Mouse (Mus musculus) inflammation-experienced regulatory T-cells, adult 6 months (primary cell): ENCODE data around the gene Tsfm. TPM values are rescaled to one million over a fixed set of nuclear protein-coding genes. Genes with fewer than 3 reads are reported as not detected.

Experiments used
- polyA plus RNA-seq, 3 experiments: library from polyadenylated mRNA; unstranded; fragments of 100-300 nt; shearing (Covaris generic); gene quantifications; one replicate each; pipeline ENCODE4 v1.2.1; 2017

The Tsfm gene
- polyA plus RNA-seq, 3 experiments from 2014 or later, result 40.0 to 50.0 (median 48.3) TPM

Other genes starting within 250 kb of the Tsfm start
- 1 to 10 TPM; 3.4 to 7.5 (median 5.1) TPM for gene Atp23, start 129.5 kb downstream of the Tsfm start, polyA plus RNA-seq
- gene Ctdsp2, start 52.1 kb downstream of the Tsfm start, polyA plus RNA-seq, result 10 to 100 TPM; 26.2 to 47.1 (median 38.5) TPM
- gene Avil, start 30.1 kb downstream of the Tsfm start, polyA plus RNA-seq, result under 1 TPM in 2 of 3 experiments, not detected in 1; 0.11 to 0.36 TPM
- 10 to 100 TPM; 10.8 to 37.6 (median 28.4) TPM for gene Mettl1, start 10.6 kb upstream of the Tsfm start, polyA plus RNA-seq
- gene Eef1akmt3, start 10.7 kb upstream of the Tsfm start, polyA plus RNA-seq, result under 1 TPM in 1 of 3 experiments, not detected in 2; 0.46 TPM
- gene Cyp27b1, start 17.4 kb upstream of the Tsfm start, polyA plus RNA-seq, result not detected
- gene March9, start 29.3 kb upstream of the Tsfm start, polyA plus RNA-seq, result under 1 TPM; 0.35 to 0.84 (median 0.72) TPM
- 100 to 1,000 TPM; 284 to 347 (median 295) TPM for gene Cdk4, start 32.7 kb upstream of the Tsfm start, polyA plus RNA-seq
- gene Tspan31, start 39.4 kb upstream of the Tsfm start, polyA plus RNA-seq, result 100 to 1,000 TPM in 2 of 3 experiments, 10 to 100 TPM in 1; 97.8 to 134 (median 127) TPM
- gene Agap2, start 44.4 kb upstream of the Tsfm start, polyA plus RNA-seq, result 10 to 100 TPM; 25.9 to 32.1 (median 31.2) TPM
- 10 to 100 TPM; 61.9 to 81.5 (median 75.8) TPM for gene Os9, start 90.3 kb upstream of the Tsfm start, polyA plus RNA-seq
- 100 to 1,000 TPM; 181 to 204 (median 188) TPM for gene B4galnt1, start 134.4 kb upstream of the Tsfm start, polyA plus RNA-seq
- 1 to 10 TPM; 3.2 to 4.3 (median 3.2) TPM for gene Slc26a10, start 149.8 kb upstream of the Tsfm start, polyA plus RNA-seq
- gene Arhgef25, start 159.2 kb upstream of the Tsfm start, polyA plus RNA-seq, result under 1 TPM in 1 of 3 experiments, not detected in 2; 0.20 TPM
- gene Dtx3, start 164.9 kb upstream of the Tsfm start, polyA plus RNA-seq, result 10 to 100 TPM; 35.2 to 56.0 (median 47.0) TPM
- gene Pip4k2c, start 180.7 kb upstream of the Tsfm start, polyA plus RNA-seq, result 10 to 100 TPM; 25.7 to 32.1 (median 26.0) TPM
- under 1 TPM in 2 of 3 experiments, not detected in 1; 0.16 to 0.19 TPM for gene Kif5a, start 232.5 kb upstream of the Tsfm start, polyA plus RNA-seq
- 10 to 100 TPM; 54.0 to 61.1 (median 56.9) TPM for gene Dctn2, start 235.5 kb upstream of the Tsfm start, polyA plus RNA-seq